Mouse (Mus musculus): ENCODE results near the gene Lat.
A peak's percentile ranks its signal among the peaks of the same experiment; 100 is the strongest.

Lat gene

GRCm38 (mm10) chr7:126350748-126351418 lies 18.5 kb downstream of the Lat start:
- peak overlapping the region; percentile 46 for H3K4me3 ChIP-seq (replicated peaks; ENCODE audit: low read length)
- H3K36me3 ChIP-seq (ENCODE audit: insufficient read depth, low read length): no peaks in the 10 kb centered on the region
- no peaks in the 10 kb centered on the region for H3K27me3 ChIP-seq (ENCODE audit: insufficient read depth, low read length)
- H3K9me3 ChIP-seq (ENCODE audit: low read length): no peaks in the 10 kb centered on the region
- TF ChIP-seq CTCF (conservative IDR thresholded peaks at IDR 0.05; ENCODE audit: low read length): no peak
- TF ChIP-seq POU5F1 (IDR thresholded peaks at IDR 0.05; ENCODE audit: borderline replicate concordance, low read length): no peak
- no peak for TF ChIP-seq NANOG (IDR thresholded peaks at IDR 0.05; ENCODE audit: borderline replicate concordance, low read length)
- H3K4me1 ChIP-seq (replicated peaks; ENCODE audit: low read depth, low read length): peaks cover 72% of the 10 kb centered on the region

- TF ChIP-seq CTCF (conservative IDR thresholded peaks at IDR 0.05; ENCODE audit: low read length): no peak
- no peak for TF ChIP-seq POU5F1 (IDR thresholded peaks at IDR 0.05; ENCODE audit: borderline replicate concordance, low read length)
- TF ChIP-seq NANOG (IDR thresholded peaks at IDR 0.05; ENCODE audit: borderline replicate concordance, low read length): no peak
- no peak overlapping the region for H3K4me3 ChIP-seq (replicated peaks; ENCODE audit: low read length)
These were observed 21.1 kb downstream of the Lat start for GRCm38 (mm10) chr7:126348293-126348692.

DNA sequence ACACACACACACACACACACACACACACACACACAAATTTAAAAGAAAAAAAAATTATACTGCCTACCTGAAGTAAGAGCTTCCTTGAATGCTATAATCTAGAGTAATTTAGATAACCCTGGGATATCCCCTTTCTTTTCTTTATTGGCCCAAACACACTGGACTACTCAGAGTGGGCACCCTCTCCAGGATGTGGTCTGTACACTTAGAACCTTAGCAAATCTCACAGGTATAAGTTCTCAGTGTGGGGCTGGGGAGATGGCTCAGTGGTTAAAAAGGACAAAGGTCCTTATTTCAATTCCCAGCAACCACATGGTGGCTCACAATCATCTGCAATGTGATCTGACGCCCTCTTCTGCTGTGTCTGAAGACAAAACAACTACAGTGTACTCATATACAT lies 22.3 kb downstream of the Lat start:
- Histone ChIP-seq H3K4me3 (replicated peaks; ENCODE audit: low read length) (no peak overlapping the region), H3K27me3 (ENCODE audit: insufficient read depth, low read length) (no peaks in the 10 kb centered on the region), H3K36me3 (ENCODE audit: insufficient read depth, low read length) (no peaks in the 10 kb centered on the region), H3K4me1 (replicated peaks; ENCODE audit: low read depth, low read length) (peaks cover 69% of the 10 kb centered on the region), H3K9me3 (ENCODE audit: low read length) (no peaks in the 10 kb centered on the region)
- TF ChIP-seq NANOG (IDR thresholded peaks at IDR 0.05; ENCODE audit: borderline replicate concordance, low read length) (no peak), POU5F1 (IDR thresholded peaks at IDR 0.05; ENCODE audit: borderline replicate concordance, low read length) (no peak), CTCF (conservative IDR thresholded peaks at IDR 0.05; ENCODE audit: low read length) (no peak)

More at GRCm38 (mm10) chr7:126348293-126348692, 21.1 kb downstream of the Lat start:
- peaks cover 72% of the 10 kb centered on the region for H3K4me1 ChIP-seq (replicated peaks; ENCODE audit: low read depth, low read length)
- no peaks in the 10 kb centered on the region for H3K27me3 ChIP-seq (ENCODE audit: insufficient read depth, low read length)
- H3K9me3 ChIP-seq (ENCODE audit: low read length): no peaks in the 10 kb centered on the region
- H3K36me3 ChIP-seq (ENCODE audit: insufficient read depth, low read length): no peaks in the 10 kb centered on the region

GRCm38 (mm10) chr7:126345969-126346368 lies 23.4 kb downstream of the Lat start:
- Histone ChIP-seq H3K4me3 (replicated peaks; ENCODE audit: low read length) (no peak overlapping the region), H3K36me3 (ENCODE audit: insufficient read depth, low read length) (no peaks in the 10 kb centered on the region), H3K27me3 (ENCODE audit: insufficient read depth, low read length) (no peaks in the 10 kb centered on the region), H3K4me1 (replicated peaks; ENCODE audit: low read depth, low read length) (peaks cover 60% of the 10 kb centered on the region), H3K9me3 (ENCODE audit: low read length) (no peaks in the 10 kb centered on the region)
- TF ChIP-seq CTCF (conservative IDR thresholded peaks at IDR 0.05; ENCODE audit: low read length) (no peak), POU5F1 (IDR thresholded peaks at IDR 0.05; ENCODE audit: borderline replicate concordance, low read length) (no peak), NANOG (IDR thresholded peaks at IDR 0.05; ENCODE audit: borderline replicate concordance, low read length) (no peak)

GRCm38 (mm10) chr7:126345557-126345956 lies 23.8 kb downstream of the Lat start:
- H3K9me3 ChIP-seq (ENCODE audit: low read length): no peaks in the 10 kb centered on the region
- H3K36me3 ChIP-seq (ENCODE audit: insufficient read depth, low read length): no peaks in the 10 kb centered on the region
- no peaks in the 10 kb centered on the region for H3K27me3 ChIP-seq (ENCODE audit: insufficient read depth, low read length)
- peaks cover 60% of the 10 kb centered on the region for H3K4me1 ChIP-seq (replicated peaks; ENCODE audit: low read depth, low read length)
- TF ChIP-seq NANOG (IDR thresholded peaks at IDR 0.05; ENCODE audit: borderline replicate concordance, low read length) (no peak), POU5F1 (IDR thresholded peaks at IDR 0.05; ENCODE audit: borderline replicate concordance, low read length) (no peak), CTCF (conservative IDR thresholded peaks at IDR 0.05; ENCODE audit: low read length) (no peak)
- H3K4me3 ChIP-seq (replicated peaks; ENCODE audit: low read length): no peak overlapping the region

DNA sequence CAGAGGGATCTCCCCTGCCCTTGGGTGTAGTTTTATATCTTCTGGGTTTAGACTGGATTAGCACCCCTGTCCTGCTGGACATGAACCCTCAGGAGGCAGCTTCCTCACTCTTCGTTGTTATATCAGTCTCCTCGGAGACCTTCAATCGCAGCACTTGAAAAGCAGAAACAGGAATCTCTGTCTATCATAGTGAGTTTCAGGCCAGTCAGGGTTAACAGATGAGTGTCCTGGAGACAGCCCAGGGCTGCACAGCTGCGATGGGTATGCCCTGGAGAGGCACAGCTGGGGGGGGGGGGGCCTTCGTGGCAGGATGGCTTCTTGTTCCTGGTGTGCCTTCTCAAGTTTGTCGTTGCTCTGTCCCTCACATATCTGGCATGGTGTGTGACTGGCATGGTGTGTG lies 28.5 kb downstream of the Lat start:
- Histone ChIP-seq H3K4me1 (replicated peaks; ENCODE audit: low read depth, low read length) (peaks cover 66% of the 10 kb centered on the region), H3K9me3 (ENCODE audit: low read length) (no peaks in the 10 kb centered on the region), H3K4me3 (replicated peaks; ENCODE audit: low read length) (no peak overlapping the region), H3K36me3 (ENCODE audit: insufficient read depth, low read length) (no peaks in the 10 kb centered on the region), H3K27me3 (ENCODE audit: insufficient read depth, low read length) (no peaks in the 10 kb centered on the region)
- no peak for TF ChIP-seq NANOG (IDR thresholded peaks at IDR 0.05; ENCODE audit: borderline replicate concordance, low read length)
- no peak for TF ChIP-seq POU5F1 (IDR thresholded peaks at IDR 0.05; ENCODE audit: borderline replicate concordance, low read length)
- no peak for TF ChIP-seq CTCF (conservative IDR thresholded peaks at IDR 0.05; ENCODE audit: low read length)

DNA sequence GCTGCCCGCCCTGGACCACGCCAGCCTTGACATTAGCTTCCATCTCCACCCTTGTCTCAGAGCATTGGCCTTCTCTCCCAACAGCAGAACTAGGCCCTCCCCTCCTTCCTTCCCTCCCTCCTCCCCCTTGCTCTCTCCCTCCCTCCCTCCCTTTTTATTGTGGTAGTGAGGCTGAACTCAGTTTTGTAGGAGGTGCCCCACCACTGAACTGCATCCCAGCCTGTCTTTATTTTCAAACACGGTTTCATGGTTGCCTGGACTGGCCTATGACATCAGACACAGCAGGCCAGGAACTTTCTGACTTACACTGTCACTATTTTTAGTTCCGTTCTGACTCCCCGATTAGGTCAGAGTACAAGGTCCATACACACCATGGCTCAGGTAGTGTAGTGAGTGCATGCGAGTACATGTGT lies 29.2 kb downstream of the Lat start:
- peaks cover 67% of the 10 kb centered on the region for H3K4me1 ChIP-seq (replicated peaks; ENCODE audit: low read depth, low read length)
- H3K9me3 ChIP-seq (ENCODE audit: low read length): no peaks in the 10 kb centered on the region
- TF ChIP-seq POU5F1 (IDR thresholded peaks at IDR 0.05; ENCODE audit: borderline replicate concordance, low read length): no peak

DNA sequence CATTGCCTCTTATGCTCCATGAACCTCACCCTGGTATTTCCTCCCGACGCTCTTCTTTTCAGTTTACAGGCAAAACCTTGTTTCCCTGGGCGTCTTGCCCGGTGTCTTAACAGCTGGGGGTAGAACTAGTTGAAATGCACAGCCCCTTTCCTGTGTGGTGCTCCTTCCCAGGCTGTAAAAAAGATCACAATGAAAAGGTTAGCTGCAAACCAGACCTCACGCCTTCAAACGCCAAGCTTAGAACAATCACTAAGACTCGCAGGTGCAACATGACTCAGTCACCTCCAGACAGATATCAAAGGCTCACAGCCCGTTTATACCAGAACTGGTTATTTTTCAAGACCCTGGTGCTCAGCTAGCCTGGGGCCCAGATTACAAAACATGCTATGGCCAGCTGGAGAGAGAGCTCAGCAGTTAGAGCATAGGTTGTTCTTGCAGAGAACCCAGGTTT lies 29.8 kb downstream of the Lat start:
- H3K9me3 ChIP-seq (ENCODE audit: low read length): no peaks in the 10 kb centered on the region
- no peaks in the 10 kb centered on the region for H3K27me3 ChIP-seq (ENCODE audit: insufficient read depth, low read length)
- TF ChIP-seq CTCF (conservative IDR thresholded peaks at IDR 0.05; ENCODE audit: low read length) (no peak), POU5F1 (IDR thresholded peaks at IDR 0.05; ENCODE audit: borderline replicate concordance, low read length) (no peak)
- H3K4me1 ChIP-seq (replicated peaks; ENCODE audit: low read depth, low read length): peaks cover 60% of the 10 kb centered on the region
- peak overlapping the region; percentile 20 for H3K4me3 ChIP-seq (replicated peaks; ENCODE audit: low read length)
- H3K36me3 ChIP-seq (ENCODE audit: insufficient read depth, low read length): no peaks in the 10 kb centered on the region

More for the DNA sequence above, 29.2 kb downstream of the Lat start:
- Histone ChIP-seq H3K4me3 (replicated peaks; ENCODE audit: low read length) (0 out of 2 replicates have a peak overlapping the region, but pooled peaks have one; percentile 20), H3K36me3 (ENCODE audit: insufficient read depth, low read length) (no peaks in the 10 kb centered on the region), H3K27me3 (ENCODE audit: insufficient read depth, low read length) (no peaks in the 10 kb centered on the region)

- no peak for TF ChIP-seq CTCF (conservative IDR thresholded peaks at IDR 0.05; ENCODE audit: low read length)
- TF ChIP-seq POU5F1 (IDR thresholded peaks at IDR 0.05; ENCODE audit: borderline replicate concordance, low read length): no peak
- no peak for TF ChIP-seq NANOG (IDR thresholded peaks at IDR 0.05; ENCODE audit: borderline replicate concordance, low read length)
- no peaks in the 10 kb centered on the region for H3K9me3 ChIP-seq (ENCODE audit: low read length)
- peak overlapping the region; percentile 20; the same call in 1 of the 2 replicates for H3K4me3 ChIP-seq (replicated peaks; ENCODE audit: low read length)
- H3K36me3 ChIP-seq (ENCODE audit: insufficient read depth, low read length): no peaks in the 10 kb centered on the region
- H3K4me1 ChIP-seq (replicated peaks; ENCODE audit: low read depth, low read length): peaks cover 54% of the 10 kb centered on the region
- H3K27me3 ChIP-seq (ENCODE audit: insufficient read depth, low read length): no peaks in the 10 kb centered on the region
These were observed 30.5 kb downstream of the Lat start for GRCm38 (mm10) chr7:126338906-126339305.

Data from E14TG2a.4 (cell line).